Mouse (Mus musculus): ENCODE data around the gene Vmn1r176. TPM values are rescaled to one million over a fixed set of nuclear protein-coding genes. Genes with fewer than 3 reads are reported as not detected.
"Not testable (repeated sequence)": the region's sequence is repeated elsewhere in the genome, so short reads cannot be mapped to it uniquely, and the experiment has no call there.

Gene Vmn1r176
- polyA plus RNA-seq (2015; fragmentation: Nextera tagmentation; extraction: Ambion mirVana), result not detected in 2 replicates

DNA sequence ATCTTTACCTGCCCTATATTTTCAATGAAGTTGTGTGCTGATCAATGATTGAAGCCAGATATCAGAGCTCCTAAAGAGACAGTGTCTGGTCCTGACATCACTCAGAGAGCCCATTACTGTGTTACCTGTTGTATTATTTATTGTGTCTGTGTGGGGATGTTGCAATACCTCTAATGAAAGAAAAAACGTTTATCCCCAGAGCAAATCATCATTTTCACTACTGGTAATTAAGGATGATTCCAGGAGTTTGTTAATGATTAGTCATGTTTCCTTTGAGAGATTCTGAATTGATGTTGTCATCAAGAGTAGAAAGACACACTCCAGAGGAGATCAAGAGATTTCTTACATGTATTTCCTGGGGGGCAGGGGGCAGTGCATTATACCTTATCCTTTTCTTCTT, at the start of gene Vmn1r176:
Vmn1r176 (minus strand) TSS at position 101 of the 400 bp plus-strand sequence.
- H3K27ac ChIP-seq (replicated peaks); H3K9me3 ChIP-seq; H3K27me3 ChIP-seq; H3K36me3 ChIP-seq; H3K4me3 ChIP-seq; H3K9ac ChIP-seq; H3K4me1 ChIP-seq (replicated peaks); H3K4me2 ChIP-seq; ATAC-seq (ENCODE audit: low FRiP score, low read depth): not testable (repeated sequence)
- WGBS, result no CpG with 5 or more reads among the region's 1 CpGs

DNA sequence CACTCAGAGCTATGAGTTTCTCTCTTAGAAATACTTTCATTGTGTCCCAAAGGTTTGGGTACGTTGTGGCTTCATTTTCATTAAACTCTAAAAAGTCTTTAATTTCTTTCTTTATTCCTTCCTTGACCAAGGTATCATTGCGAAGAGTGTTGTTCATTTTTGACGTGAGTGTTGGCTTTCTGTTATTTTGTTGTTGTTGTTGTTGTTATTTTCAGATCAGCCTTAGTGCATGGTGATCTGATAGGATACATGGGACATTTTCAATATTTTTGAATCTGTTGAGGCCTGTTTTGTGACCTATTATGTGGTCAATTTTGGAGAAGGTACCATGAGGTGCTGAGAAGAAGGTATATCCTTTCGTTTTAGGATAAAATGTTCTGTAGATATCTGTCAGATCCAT, 39.7 kb upstream of the Vmn1r176 start:
- WGBS, result 80% methylated on average over 4 of the region's 4 CpGs
- not testable (repeated sequence) for ATAC-seq (ENCODE audit: low FRiP score, low read depth)

GRCm38 (mm10) chr7:23866349-23866748, 29.2 kb upstream of the Vmn1r176 start, which contains the start of gene Vmn1r177:
Gene Vmn1r177 (minus strand): TSS chr7:23866449.
- not testable (repeated sequence) for ATAC-seq (ENCODE audit: low FRiP score, low read depth); H3K9ac ChIP-seq; H3K9me3 ChIP-seq; H3K36me3 ChIP-seq; H3K27ac ChIP-seq (replicated peaks); H3K27me3 ChIP-seq; H3K4me1 ChIP-seq (replicated peaks); H3K4me3 ChIP-seq; H3K4me2 ChIP-seq
- WGBS, result 6% methylated on average over 1 of the region's 1 CpGs

More for the DNA sequence above, 39.7 kb upstream of the Vmn1r176 start:
- not testable (repeated sequence) for H3K27me3 ChIP-seq; H3K27ac ChIP-seq (replicated peaks); H3K4me2 ChIP-seq; H3K9me3 ChIP-seq; H3K4me3 ChIP-seq; H3K36me3 ChIP-seq; H3K9ac ChIP-seq; H3K4me1 ChIP-seq (replicated peaks)

- H3K27me3 ChIP-seq; H3K4me1 ChIP-seq (replicated peaks); H3K4me2 ChIP-seq; H3K36me3 ChIP-seq; ATAC-seq (ENCODE audit: low FRiP score, low read depth); H3K9ac ChIP-seq; H3K27ac ChIP-seq (replicated peaks); H3K4me3 ChIP-seq: not testable (repeated sequence)
- H3K9me3 ChIP-seq, result peaks cover 13% of the 10 kb centered on the region; the same call in 1 of the 2 replicates
Observed at GRCm38 (mm10) chr7:23810543-23810942, 26.6 kb downstream of the Vmn1r176 start, which contains the start of gene Vmn1r175. Gene Vmn1r175 (minus strand): TSS chr7:23810643.

DNA sequence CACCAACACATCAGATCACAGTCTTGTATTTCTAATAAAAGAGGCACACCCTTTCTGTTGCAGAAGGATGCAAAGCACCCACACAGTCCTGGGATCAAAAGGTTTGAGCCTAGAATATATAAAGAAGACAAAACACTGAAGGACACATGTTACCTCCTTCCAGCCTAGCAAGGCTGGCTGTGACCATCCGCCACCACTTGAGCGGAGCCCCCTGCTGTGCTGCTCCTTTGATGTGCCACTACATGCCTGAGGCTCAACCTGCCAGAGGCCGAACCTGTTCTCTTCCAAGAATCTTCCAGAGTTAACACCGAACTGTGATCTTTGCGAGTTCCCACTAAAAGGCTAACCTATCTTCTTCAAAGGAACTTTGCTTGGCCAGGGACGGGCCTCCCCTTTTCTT, 52.6 kb downstream of the Vmn1r176 start:
- ATAC-seq (ENCODE audit: low FRiP score, low read depth), result no peak
- Histone ChIP-seq H3K9ac (no peak overlapping the region), H3K36me3 (no peaks in the 10 kb centered on the region), H3K4me3 (no peak overlapping the region), H3K27me3 (no peaks in the 10 kb centered on the region), H3K9me3 (peaks cover 22% of the 10 kb centered on the region), H3K4me2 (no peak overlapping the region), H3K4me1 (replicated peaks) (no peaks in the 10 kb centered on the region), H3K27ac (replicated peaks) (no peak overlapping the region)
- 81% methylated on average over 6 of the region's 6 CpGs for WGBS

Other genes starting within 250 kb of the Vmn1r176 start
- gene Vmn1r170, start 231.2 kb downstream of the Vmn1r176 start, polyA plus RNA-seq (2015; fragmentation: Nextera tagmentation; extraction: Ambion mirVana), result not detected in 2 replicates
- not detected in 2 replicates for gene Vmn1r171, start 206.7 kb downstream of the Vmn1r176 start, polyA plus RNA-seq (2015; fragmentation: Nextera tagmentation; extraction: Ambion mirVana)
- not detected in 2 replicates for gene Vmn1r172, start 179.1 kb downstream of the Vmn1r176 start, polyA plus RNA-seq (2015; fragmentation: Nextera tagmentation; extraction: Ambion mirVana)
- gene Vmn1r173, start 136.7 kb downstream of the Vmn1r176 start, polyA plus RNA-seq (2015; fragmentation: Nextera tagmentation; extraction: Ambion mirVana), result not detected in 2 replicates
- gene Vmn1r174, start 85.1 kb downstream of the Vmn1r176 start, polyA plus RNA-seq (2015; fragmentation: Nextera tagmentation; extraction: Ambion mirVana), result not detected in 2 replicates
- not detected in 2 replicates for gene Vmn1r175, start 26.7 kb downstream of the Vmn1r176 start, polyA plus RNA-seq (2015; fragmentation: Nextera tagmentation; extraction: Ambion mirVana)
- not detected in 2 replicates for gene Vmn1r177, start 29.1 kb upstream of the Vmn1r176 start, polyA plus RNA-seq (2015; fragmentation: Nextera tagmentation; extraction: Ambion mirVana)
- gene Vmn1r178, start 54.6 kb upstream of the Vmn1r176 start, polyA plus RNA-seq (2015; fragmentation: Nextera tagmentation; extraction: Ambion mirVana), result not detected in 2 replicates
- not detected in 2 replicates for gene Vmn1r179, start 89.6 kb upstream of the Vmn1r176 start, polyA plus RNA-seq (2015; fragmentation: Nextera tagmentation; extraction: Ambion mirVana)
- gene Vmn1r180, start 113.3 kb upstream of the Vmn1r176 start, polyA plus RNA-seq (2015; fragmentation: Nextera tagmentation; extraction: Ambion mirVana), result not detected in 2 replicates
- not detected in 2 replicates for gene Vmn1r181, start 137.2 kb upstream of the Vmn1r176 start, polyA plus RNA-seq (2015; fragmentation: Nextera tagmentation; extraction: Ambion mirVana)
- gene V1rd19, start 164.3 kb upstream of the Vmn1r176 start, polyA plus RNA-seq (2015; fragmentation: Nextera tagmentation; extraction: Ambion mirVana), result not detected in 2 replicates
- gene Vmn1r183, start 215.9 kb upstream of the Vmn1r176 start, polyA plus RNA-seq (2015; fragmentation: Nextera tagmentation; extraction: Ambion mirVana), result not detected in 2 replicates
- gene Zfp180, start 244.6 kb upstream of the Vmn1r176 start, polyA plus RNA-seq (2015; fragmentation: Nextera tagmentation; extraction: Ambion mirVana), result 33.7 and 35.5 TPM in 2 replicates